Mouse (Mus musculus): Measurements from ENCODE around the gene Fmnl2. TPM values are rescaled to one million over a fixed set of nuclear protein-coding genes. Genes with fewer than 3 reads are reported as not detected.

Fmnl2 gene
- total RNA-seq, 1 experiment = 13.6 TPM

- H3K9ac ChIP-seq (ENCODE audit: insufficient read depth, low read depth, low read length, poor library complexity, severe bottlenecking) = no peak overlapping the region
- H3K36me3 ChIP-seq (ENCODE audit: control insufficient read depth, insufficient read depth, low read length, poor library complexity, severe bottlenecking) = no peaks in the 10 kb centered on the region
- H3K4me1 ChIP-seq (ENCODE audit: control insufficient read depth in 2 of 2, insufficient read depth in 2 of 2, low read length in 2 of 2, poor library complexity in 1 of 2) = peaks cover 0 to 2% of the 10 kb centered on the region in 2 experiments; a peak in 1 of 4 replicates
- no peak overlapping the region for H3K4me3 ChIP-seq (ENCODE audit: insufficient read depth in 1 of 2, low read depth in 1 of 2, low read length in 2 of 2, poor library complexity in 1 of 2, severe bottlenecking in 1 of 2)
- H3K9me3 ChIP-seq (ENCODE audit: control insufficient read depth, insufficient read depth, low read depth, low read length) = no peaks in the 10 kb centered on the region
- no peak for DNase-seq (ENCODE audit: low read depth, low spot score)
- H3K27ac ChIP-seq (ENCODE audit: insufficient read depth, low read depth, low read length, poor library complexity, severe bottlenecking) = no peak overlapping the region
- TF ChIP-seq ZC3H11A (IDR thresholded peaks at IDR 0.05; ENCODE audit: borderline replicate concordance, low read depth, low read length) (no peak), HCFC1 (IDR thresholded peaks at IDR 0.05; ENCODE audit: borderline replicate concordance, insufficient read depth, low read length) (no peak), MAFK (IDR thresholded peaks at IDR 0.05; ENCODE audit: insufficient read depth, low read depth, low read length) (no peak), ZNF384 (IDR thresholded peaks at IDR 0.05; ENCODE audit: low read depth, low read length) (no peak), CHD2 (IDR thresholded peaks at IDR 0.05; ENCODE audit: low read depth, low read length) (no peak)
- in situ Hi-C loops (cut with MboI; ENCODE audit: low sequenced_read_pairs in 2 of 2, unreplicated experiment in 2 of 2) = no loop called here
Observed at GRCm38 (mm10) chr2:52874721-52875120, 17.1 kb downstream of the Fmnl2 start.

- Histone ChIP-seq H3K9ac (ENCODE audit: insufficient read depth, low read depth, low read length, poor library complexity, severe bottlenecking) (no peak overlapping the region), H3K36me3 (ENCODE audit: control insufficient read depth, insufficient read depth, low read length, poor library complexity, severe bottlenecking) (no peaks in the 10 kb centered on the region), H3K4me1 (ENCODE audit: control insufficient read depth in 2 of 2, insufficient read depth in 2 of 2, low read length in 2 of 2, poor library complexity in 1 of 2) (peaks cover 2% of the 10 kb centered on the region in 2 experiments; a peak in 2 of 4 replicates), H3K9me3 (ENCODE audit: control insufficient read depth, insufficient read depth, low read depth, low read length) (no peaks in the 10 kb centered on the region), H3K27ac (ENCODE audit: insufficient read depth, low read depth, low read length, poor library complexity, severe bottlenecking) (no peak overlapping the region), H3K4me3 (ENCODE audit: insufficient read depth in 1 of 2, low read depth in 1 of 2, low read length in 2 of 2, poor library complexity in 1 of 2, severe bottlenecking in 1 of 2) (no peak overlapping the region)
- in situ Hi-C loops (cut with MboI; ENCODE audit: low sequenced_read_pairs in 2 of 2, unreplicated experiment in 2 of 2) = no loop called here
- no peak for TF ChIP-seq CHD2 (IDR thresholded peaks at IDR 0.05; ENCODE audit: low read depth, low read length)
- no peak for TF ChIP-seq MAFK (IDR thresholded peaks at IDR 0.05; ENCODE audit: insufficient read depth, low read depth, low read length)
- TF ChIP-seq ZC3H11A (IDR thresholded peaks at IDR 0.05; ENCODE audit: borderline replicate concordance, low read depth, low read length) = no peak
- TF ChIP-seq HCFC1 (IDR thresholded peaks at IDR 0.05; ENCODE audit: borderline replicate concordance, insufficient read depth, low read length) = no peak
- TF ChIP-seq ZNF384 (IDR thresholded peaks at IDR 0.05; ENCODE audit: low read depth, low read length) = no peak
- DNase-seq (ENCODE audit: low read depth, low spot score) = no peak
Observed at GRCm38 (mm10) chr2:52875801-52876200, 18.1 kb downstream of the Fmnl2 start.

GRCm38 (mm10) chr2:52883401-52883800 lies 25.7 kb downstream of the Fmnl2 start:
- DNase-seq (ENCODE audit: low read depth, low spot score) = no peak
- Histone ChIP-seq H3K9ac (ENCODE audit: insufficient read depth, low read depth, low read length, poor library complexity, severe bottlenecking) (no peak overlapping the region), H3K9me3 (ENCODE audit: control insufficient read depth, insufficient read depth, low read depth, low read length) (no peaks in the 10 kb centered on the region), H3K4me3 (ENCODE audit: insufficient read depth in 1 of 2, low read depth in 1 of 2, low read length in 2 of 2, poor library complexity in 1 of 2, severe bottlenecking in 1 of 2) (no peak overlapping the region), H3K4me1 (ENCODE audit: control insufficient read depth in 2 of 2, insufficient read depth in 2 of 2, low read length in 2 of 2, poor library complexity in 1 of 2) (peaks cover 0 to 2% of the 10 kb centered on the region in 2 experiments; a peak in 1 of 4 replicates), H3K36me3 (ENCODE audit: control insufficient read depth, insufficient read depth, low read length, poor library complexity, severe bottlenecking) (no peaks in the 10 kb centered on the region), H3K27ac (ENCODE audit: insufficient read depth, low read depth, low read length, poor library complexity, severe bottlenecking) (no peak overlapping the region)
- in situ Hi-C loops (cut with MboI; ENCODE audit: low sequenced_read_pairs in 2 of 2, unreplicated experiment in 2 of 2) = no loop called here
- TF ChIP-seq ZNF384 (IDR thresholded peaks at IDR 0.05; ENCODE audit: low read depth, low read length) = no peak
- no peak for TF ChIP-seq MAFK (IDR thresholded peaks at IDR 0.05; ENCODE audit: insufficient read depth, low read depth, low read length)
- no peak for TF ChIP-seq HCFC1 (IDR thresholded peaks at IDR 0.05; ENCODE audit: borderline replicate concordance, insufficient read depth, low read length)
- no peak for TF ChIP-seq CHD2 (IDR thresholded peaks at IDR 0.05; ENCODE audit: low read depth, low read length)
- no peak for TF ChIP-seq ZC3H11A (IDR thresholded peaks at IDR 0.05; ENCODE audit: borderline replicate concordance, low read depth, low read length)

- H3K4me1 ChIP-seq (ENCODE audit: control insufficient read depth in 2 of 2, insufficient read depth in 2 of 2, low read length in 2 of 2, poor library complexity in 1 of 2) = peaks cover 0 to 2% of the 10 kb centered on the region in 2 experiments; a peak in 1 of 4 replicates
- H3K36me3 ChIP-seq (ENCODE audit: control insufficient read depth, insufficient read depth, low read length, poor library complexity, severe bottlenecking) = no peaks in the 10 kb centered on the region
- no peak overlapping the region for H3K27ac ChIP-seq (ENCODE audit: insufficient read depth, low read depth, low read length, poor library complexity, severe bottlenecking)
- no peak for TF ChIP-seq CHD2 (IDR thresholded peaks at IDR 0.05; ENCODE audit: low read depth, low read length)
- no peak for TF ChIP-seq ZC3H11A (IDR thresholded peaks at IDR 0.05; ENCODE audit: borderline replicate concordance, low read depth, low read length)
- no peak for TF ChIP-seq HCFC1 (IDR thresholded peaks at IDR 0.05; ENCODE audit: borderline replicate concordance, insufficient read depth, low read length)
- TF ChIP-seq MAFK (IDR thresholded peaks at IDR 0.05; ENCODE audit: insufficient read depth, low read depth, low read length) = no peak
- no peak for TF ChIP-seq ZNF384 (IDR thresholded peaks at IDR 0.05; ENCODE audit: low read depth, low read length)
- DNase-seq (ENCODE audit: low read depth, low spot score) = no peak
- H3K9me3 ChIP-seq (ENCODE audit: control insufficient read depth, insufficient read depth, low read depth, low read length) = no peaks in the 10 kb centered on the region
- no peak overlapping the region for H3K9ac ChIP-seq (ENCODE audit: insufficient read depth, low read depth, low read length, poor library complexity, severe bottlenecking)
- in situ Hi-C loops (cut with MboI; ENCODE audit: low sequenced_read_pairs in 2 of 2, unreplicated experiment in 2 of 2) = no loop called here
- no peak overlapping the region for H3K4me3 ChIP-seq (ENCODE audit: insufficient read depth in 1 of 2, low read depth in 1 of 2, low read length in 2 of 2, poor library complexity in 1 of 2, severe bottlenecking in 1 of 2)
Observed at GRCm38 (mm10) chr2:52884082-52884481, 26.4 kb downstream of the Fmnl2 start.

GRCm38 (mm10) chr2:52885071-52885470 lies 27.4 kb downstream of the Fmnl2 start:
- Histone ChIP-seq H3K27ac (ENCODE audit: insufficient read depth, low read depth, low read length, poor library complexity, severe bottlenecking) (no peak overlapping the region), H3K4me3 (ENCODE audit: insufficient read depth in 1 of 2, low read depth in 1 of 2, low read length in 2 of 2, poor library complexity in 1 of 2, severe bottlenecking in 1 of 2) (no peak overlapping the region), H3K36me3 (ENCODE audit: control insufficient read depth, insufficient read depth, low read length, poor library complexity, severe bottlenecking) (no peaks in the 10 kb centered on the region), H3K4me1 (ENCODE audit: control insufficient read depth in 2 of 2, insufficient read depth in 2 of 2, low read length in 2 of 2, poor library complexity in 1 of 2) (peaks cover 0 to 2% of the 10 kb centered on the region in 2 experiments; a peak in 1 of 4 replicates), H3K9ac (ENCODE audit: insufficient read depth, low read depth, low read length, poor library complexity, severe bottlenecking) (no peak overlapping the region), H3K9me3 (ENCODE audit: control insufficient read depth, insufficient read depth, low read depth, low read length) (no peaks in the 10 kb centered on the region)
- DNase-seq (ENCODE audit: low read depth, low spot score) = no peak
- in situ Hi-C loops (cut with MboI; ENCODE audit: low sequenced_read_pairs in 2 of 2, unreplicated experiment in 2 of 2) = no loop called here
- TF ChIP-seq HCFC1 (IDR thresholded peaks at IDR 0.05; ENCODE audit: borderline replicate concordance, insufficient read depth, low read length) = no peak
- no peak for TF ChIP-seq ZC3H11A (IDR thresholded peaks at IDR 0.05; ENCODE audit: borderline replicate concordance, low read depth, low read length)
- no peak for TF ChIP-seq CHD2 (IDR thresholded peaks at IDR 0.05; ENCODE audit: low read depth, low read length)
- TF ChIP-seq ZNF384 (IDR thresholded peaks at IDR 0.05; ENCODE audit: low read depth, low read length) = no peak
- no peak for TF ChIP-seq MAFK (IDR thresholded peaks at IDR 0.05; ENCODE audit: insufficient read depth, low read depth, low read length)
